Mouse (Mus musculus) neural tube, embryonic 15.5 days (tissue): Measurements from ENCODE around the gene Syap1. TPM values are rescaled to one million over a fixed set of nuclear protein-coding genes. Genes with fewer than 3 reads are reported as not detected.
"Not testable (repeated sequence)": the region's sequence is repeated elsewhere in the genome, so short reads cannot be mapped to it uniquely, and the experiment has no call there.

Source experiments
- ATAC-seq: fragments of 200-750 bp; cut with Nextera tagmentation; 2 replicates; pipeline ENCODE4 v1.8.0; 2017; ENCODE audit warnings: mild to moderate bottlenecking, moderate TSS enrichment, moderate library complexity; ENCODE audit not compliant: low FRiP score
- H3K27ac ChIP-seq: fragments of 300-500 bp; sonication (generic); replicated peaks from 2 replicates; pipeline ENCODE4 v1.5.1; 2015; ENCODE audit warnings: mild to moderate bottlenecking, inconsistent platforms
- H3K27me3 ChIP-seq: fragments of 300-500 bp; sonication (generic); replicated peaks from 2 replicates; pipeline ENCODE4 v1.6.1; 2015; ENCODE audit warnings: inconsistent platforms
- H3K36me3 ChIP-seq: fragments of 300-500 bp; sonication (generic); 2 replicates; pipeline ENCODE4 v1.6.1; 2015; ENCODE audit warnings: inconsistent platforms
- H3K4me1 ChIP-seq: fragments of 300-500 bp; sonication (generic); 2 replicates; pipeline ENCODE4 v1.6.1; 2015; ENCODE audit warnings: inconsistent platforms
- H3K4me2 ChIP-seq: fragments of 300-500 bp; sonication (generic); 2 replicates; pipeline ENCODE4 v1.6.1; 2015; ENCODE audit warnings: inconsistent platforms, mild to moderate bottlenecking, moderate library complexity
- H3K4me3 ChIP-seq: fragments of 300-500 bp; sonication (generic); replicated peaks from 2 replicates; pipeline ENCODE4 v1.5.1; 2015; ENCODE audit warnings: mild to moderate bottlenecking, inconsistent platforms
- H3K9ac ChIP-seq: fragments of 300-500 bp; sonication (generic); replicated peaks from 2 replicates; pipeline ENCODE4 v1.6.1; 2015; ENCODE audit warnings: mild to moderate bottlenecking, inconsistent platforms
- H3K9me3 ChIP-seq: fragments of 300-500 bp; sonication (generic); replicated peaks from 2 replicates; pipeline ENCODE4 v1.6.1; 2016; ENCODE audit warnings: inconsistent platforms
- WGBS: fragments of 180-500 bp; shearing (Covaris S2); methylation state at CpG from one replicate; pipeline ENCODE4 v1.1.7; 2015; ENCODE audit warnings: mixed read lengths; 5-methylcytosine and 5-hydroxymethylcytosine counted together
- polyA plus RNA-seq: library from polyadenylated mRNA; unstranded; fragments of >200 nt; fragmentation: Nextera tagmentation; extraction: Ambion mirVana; gene quantifications from 2 replicates; pipeline ENCODE4 v1.2.1, GENCODE M21; 2015

Syap1 gene
- 31.3 and 32.4 TPM in 2 replicates for polyA plus RNA-seq

DNA sequence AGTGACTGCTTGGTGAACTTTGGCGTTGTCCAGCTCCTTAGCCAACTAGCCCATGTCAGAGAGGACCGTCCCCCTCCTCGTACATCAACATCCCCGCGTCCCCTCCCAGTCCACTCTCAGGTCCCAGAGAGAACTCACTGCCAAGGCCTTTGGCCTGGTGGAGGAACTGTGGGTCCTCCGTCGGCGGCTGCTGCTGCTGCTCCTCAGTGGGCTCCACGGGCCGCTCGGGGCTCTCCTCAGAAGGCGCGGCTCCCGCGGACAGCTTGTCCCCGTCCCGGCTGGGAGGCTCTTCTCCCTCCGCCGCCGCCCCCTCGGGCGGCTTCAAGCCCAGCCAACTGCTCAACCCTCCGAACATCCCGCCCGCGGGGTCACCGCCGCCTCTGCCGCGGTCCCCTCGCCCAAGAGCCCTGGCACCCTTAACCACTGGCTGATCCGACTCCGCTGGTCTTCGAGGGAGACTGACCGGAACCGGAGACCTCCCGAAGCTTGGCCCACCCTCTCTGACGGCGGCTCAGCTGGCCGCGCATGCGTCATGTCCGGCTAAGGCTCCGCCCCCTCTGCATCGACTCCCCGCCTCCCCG lies at the start of gene Syap1:
Gene Syap1 (minus strand): TSS at position 517 of the 581 bp plus-strand sequence.
- peak within 1 kb of the TSS; percentile 67 for H3K9ac ChIP-seq
- H3K4me1 ChIP-seq = peaks cover 10% of the 10 kb centered on the region
- ATAC-seq = peak; percentile 96
- peak within 1 kb of the TSS; percentile 63 for H3K4me3 ChIP-seq
- WGBS = 26% methylated on average over 28 of the region's 47 CpGs
- peak within 1 kb of the TSS; percentile 74 for H3K27ac ChIP-seq
- H3K36me3 ChIP-seq = no peaks in the 10 kb centered on the region
- H3K9me3 ChIP-seq = no peaks in the 10 kb centered on the region
- H3K4me2 ChIP-seq = peak within 1 kb of the TSS; percentile 57
- H3K27me3 ChIP-seq = no peaks in the 10 kb centered on the region

DNA sequence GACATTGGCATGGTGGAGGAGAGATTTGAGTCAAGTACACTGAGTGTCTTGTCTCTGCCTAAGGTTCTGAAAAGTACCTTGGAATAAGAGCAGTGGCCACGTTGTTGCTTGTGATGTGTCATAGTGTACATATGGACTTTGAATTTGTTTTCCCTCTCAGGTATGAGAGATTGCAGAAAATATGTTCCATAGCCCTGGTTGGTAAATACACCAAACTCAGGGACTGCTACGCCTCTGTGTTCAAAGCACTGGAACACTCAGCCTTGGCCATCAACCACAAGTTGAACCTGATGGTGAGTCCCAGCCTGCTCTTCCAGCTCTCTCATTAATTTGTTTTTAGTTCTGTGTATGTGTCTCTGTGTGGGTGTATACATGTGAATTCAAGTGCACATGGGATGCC lies 43.2 kb upstream of the Syap1 start:
- Histone ChIP-seq H3K36me3 (peaks cover 15% of the 10 kb centered on the region), H3K27me3 (no peaks in the 10 kb centered on the region), H3K9me3 (no peaks in the 10 kb centered on the region), H3K9ac (no peak overlapping the region), H3K4me2 (no peak overlapping the region), H3K4me1 (no peaks in the 10 kb centered on the region), H3K4me3 (no peak overlapping the region), H3K27ac (no peak overlapping the region)
- ATAC-seq = no peak
- 96% methylated on average over 2 of the region's 2 CpGs for WGBS

DNA sequence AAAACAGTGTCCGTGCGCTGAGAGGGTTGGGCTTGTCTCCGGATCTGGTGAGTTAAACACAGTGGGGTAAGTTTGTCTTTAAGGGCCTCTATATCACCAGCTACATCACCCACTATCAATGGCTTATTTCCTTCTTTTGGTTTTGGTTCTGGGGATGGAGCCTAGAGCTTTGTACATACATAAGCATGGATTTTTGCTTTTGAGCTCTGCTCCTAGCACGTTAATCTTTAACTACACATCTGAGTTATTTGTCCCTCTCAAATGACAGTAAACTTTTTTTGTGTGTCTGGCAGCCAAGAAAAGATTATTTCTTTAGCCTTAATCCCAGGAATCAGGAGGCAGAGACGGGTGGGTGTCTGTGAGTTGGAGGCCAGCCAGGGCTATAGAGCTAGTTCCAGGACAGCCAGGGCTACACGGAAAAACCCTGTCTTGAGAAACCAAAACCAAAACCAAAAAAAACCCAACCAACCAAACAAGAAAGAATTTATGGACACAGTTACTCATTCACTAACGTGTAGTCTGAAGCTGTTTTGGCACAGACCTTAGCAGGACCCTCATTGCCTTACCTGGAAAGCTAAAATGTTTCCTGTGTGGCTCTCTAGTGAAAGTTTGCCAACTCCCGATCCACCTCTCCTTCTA lies 33.4 kb upstream of the Syap1 start:
- ATAC-seq = no peak
- Histone ChIP-seq H3K4me3 (no peak overlapping the region), H3K9ac (no peak overlapping the region), H3K36me3 (no peaks in the 10 kb centered on the region), H3K9me3 (no peaks in the 10 kb centered on the region), H3K4me1 (no peaks in the 10 kb centered on the region), H3K4me2 (no peak overlapping the region), H3K27me3 (no peaks in the 10 kb centered on the region), H3K27ac (no peak overlapping the region)
- WGBS = 89% methylated on average over 8 of the region's 8 CpGs

DNA sequence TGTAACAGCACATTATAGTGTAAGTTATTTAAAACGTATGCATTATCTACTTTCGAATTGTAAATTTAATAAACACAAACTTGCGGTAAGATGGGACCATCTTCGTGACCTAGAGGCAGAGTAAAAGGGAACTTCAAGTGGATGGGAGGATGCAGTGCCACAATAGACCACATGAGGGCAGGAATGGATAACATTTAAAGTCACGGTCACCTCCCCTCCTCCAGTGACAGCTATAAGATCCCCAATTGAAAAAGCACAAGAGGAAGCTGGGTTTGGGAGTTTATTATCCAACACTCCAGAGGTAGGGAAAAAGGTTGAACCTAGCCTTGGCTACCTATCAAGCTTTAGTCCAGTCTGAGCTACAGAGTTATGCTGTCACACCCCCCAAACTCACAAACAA lies 27.4 kb upstream of the Syap1 start:
- no peak overlapping the region for H3K9ac ChIP-seq
- ATAC-seq = no peak
- H3K4me1 ChIP-seq = no peaks in the 10 kb centered on the region
- H3K4me3 ChIP-seq = no peak overlapping the region
- H3K27me3 ChIP-seq = no peaks in the 10 kb centered on the region
- no peak overlapping the region for H3K27ac ChIP-seq
- no peak overlapping the region for H3K4me2 ChIP-seq
- 34% methylated on average over 5 of the region's 5 CpGs for WGBS
- H3K36me3 ChIP-seq = 0 out of 2 replicates have a peak, but pooled peaks cover 3% of the 10 kb centered on the region
- no peaks in the 10 kb centered on the region for H3K9me3 ChIP-seq

DNA sequence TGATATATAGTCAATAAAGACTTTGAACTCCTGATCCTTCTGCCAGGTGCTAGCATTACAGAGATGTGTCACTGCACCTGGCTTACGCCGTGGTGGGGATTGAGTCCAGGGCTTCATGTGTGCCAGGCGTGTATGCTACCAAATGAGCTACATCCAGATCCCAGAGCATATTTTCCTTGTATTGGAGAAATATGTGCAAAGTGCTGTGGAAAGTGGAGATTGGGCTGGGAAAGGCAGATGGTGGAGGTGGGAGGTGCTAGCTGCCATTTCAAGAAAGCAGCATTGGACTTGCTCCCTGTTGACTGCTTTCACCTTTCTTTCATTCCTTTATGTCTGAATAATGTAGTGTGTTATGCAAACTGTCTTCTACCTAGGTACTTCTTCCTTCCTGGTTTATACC lies 25.4 kb upstream of the Syap1 start:
- no peak overlapping the region for H3K4me3 ChIP-seq
- no peaks in the 10 kb centered on the region for H3K4me1 ChIP-seq
- ATAC-seq = no peak
- H3K27me3 ChIP-seq = no peaks in the 10 kb centered on the region
- H3K9ac ChIP-seq = no peak overlapping the region
- 0 out of 2 replicates have a peak, but pooled peaks cover 3% of the 10 kb centered on the region for H3K36me3 ChIP-seq
- no peak overlapping the region for H3K27ac ChIP-seq
- no peaks in the 10 kb centered on the region for H3K9me3 ChIP-seq
- no peak overlapping the region for H3K4me2 ChIP-seq
- WGBS = 100% methylated on average over 3 of the region's 3 CpGs

DNA sequence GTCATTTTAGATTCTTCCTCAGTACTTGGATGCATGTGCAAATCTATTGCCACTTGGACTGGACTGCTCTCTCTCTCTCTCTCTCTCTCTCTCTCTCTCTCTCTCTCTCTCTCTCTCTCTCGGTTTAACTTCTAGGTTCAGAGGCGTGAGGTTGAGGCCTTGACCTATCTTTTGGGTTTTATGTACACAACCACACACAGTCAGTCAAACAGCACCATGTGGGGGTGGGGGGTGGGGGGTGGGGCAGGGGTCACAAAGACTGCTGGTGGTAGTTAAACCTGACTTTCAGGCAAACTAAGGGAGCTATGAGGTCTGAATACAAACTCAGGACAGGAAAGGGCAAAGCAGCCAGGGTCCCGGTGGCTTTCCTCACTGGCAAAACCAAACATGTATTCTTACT lies 19.3 kb upstream of the Syap1 start:
- 0 out of 2 replicates have a peak, but pooled peaks cover 3% of the 10 kb centered on the region for H3K36me3 ChIP-seq
- ATAC-seq = no peak
- no peaks in the 10 kb centered on the region for H3K4me1 ChIP-seq
- H3K27ac ChIP-seq = no peak overlapping the region
- no peak overlapping the region for H3K4me3 ChIP-seq
- H3K9me3 ChIP-seq = no peaks in the 10 kb centered on the region
- H3K27me3 ChIP-seq = no peaks in the 10 kb centered on the region
- H3K9ac ChIP-seq = no peak overlapping the region
- 80% methylated on average over 3 of the region's 3 CpGs for WGBS
- no peak overlapping the region for H3K4me2 ChIP-seq

DNA sequence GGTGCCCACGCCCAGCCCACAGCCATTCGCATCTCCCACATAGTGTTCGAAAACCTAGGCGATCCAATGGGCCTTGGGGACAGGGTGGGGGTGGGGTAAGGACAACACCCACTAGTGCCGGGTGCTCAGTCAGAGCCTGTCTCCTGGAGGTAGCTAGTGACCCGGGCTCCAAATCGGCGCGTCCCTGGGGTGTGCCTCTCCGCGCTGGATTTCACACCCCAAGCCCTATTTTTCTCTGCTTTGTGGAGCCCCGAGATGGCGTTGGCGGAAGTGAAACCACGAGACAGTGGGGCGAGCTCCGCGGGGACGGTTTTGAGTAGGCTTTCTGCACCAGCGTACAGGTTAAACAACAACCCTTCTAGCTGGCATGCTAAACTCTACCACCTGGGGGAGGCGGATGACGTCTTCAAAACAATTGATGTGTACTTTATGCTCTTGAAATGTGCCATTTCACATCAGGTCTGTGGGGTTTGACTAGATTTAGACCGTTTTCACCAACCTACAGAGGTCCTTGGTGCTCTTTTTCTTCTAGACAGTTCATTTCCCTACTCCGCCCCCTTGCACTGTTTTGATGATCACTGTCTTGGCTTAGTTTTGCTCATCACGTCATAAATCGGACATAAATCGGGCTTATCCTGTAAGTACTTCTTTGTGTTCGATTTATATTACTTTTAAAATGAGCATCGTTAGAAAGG lies 13.9 kb upstream of the Syap1 start:
- peak; percentile 90 for ATAC-seq
- H3K36me3 ChIP-seq = no peaks in the 10 kb centered on the region
- peak overlapping the region; percentile 56 for H3K4me3 ChIP-seq
- H3K9ac ChIP-seq = peak overlapping the region; percentile 62
- no peaks in the 10 kb centered on the region for H3K4me1 ChIP-seq
- peak overlapping the region; percentile 78 for H3K27ac ChIP-seq
- 29% methylated on average over 29 of the region's 29 CpGs for WGBS
- H3K27me3 ChIP-seq = no peaks in the 10 kb centered on the region
- no peaks in the 10 kb centered on the region for H3K9me3 ChIP-seq
- peak overlapping the region; percentile 70 for H3K4me2 ChIP-seq

DNA sequence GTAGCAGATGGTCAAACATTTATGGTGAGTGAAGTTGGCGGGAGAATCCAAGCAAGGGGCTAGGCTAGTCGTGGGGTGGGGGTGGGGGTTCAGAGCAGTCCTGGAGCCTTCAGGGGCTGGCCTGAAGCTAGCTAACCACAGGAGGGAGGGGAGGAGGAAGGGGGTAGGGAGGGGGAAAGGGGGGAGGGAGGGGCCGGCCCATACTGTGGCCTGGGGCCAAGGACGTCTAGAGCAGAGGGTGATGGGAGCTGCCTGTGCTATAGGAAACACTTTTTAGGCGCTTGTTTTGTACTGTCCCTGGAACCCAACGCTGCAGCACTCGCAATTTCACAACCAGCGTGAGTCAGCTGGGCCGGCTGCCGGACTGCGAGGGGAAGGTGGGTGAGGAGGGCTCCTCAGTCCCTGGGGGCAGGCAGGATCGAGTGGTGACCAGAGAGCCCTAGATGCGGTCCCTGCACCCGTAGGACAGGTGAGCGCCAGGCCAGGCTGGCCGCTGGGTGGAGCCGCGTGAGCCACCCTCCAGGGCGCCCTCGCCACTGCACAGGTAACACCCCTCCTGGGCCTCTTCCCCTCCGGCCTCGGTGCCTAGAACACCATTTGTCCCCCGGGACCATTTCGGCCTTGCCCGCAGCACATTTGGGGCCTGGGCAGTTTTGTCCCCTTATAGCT lies 13.3 kb upstream of the Syap1 start:
- Histone ChIP-seq H3K27me3 (no peaks in the 10 kb centered on the region), H3K4me3 (peak overlapping the region; percentile 56), H3K4me1 (no peaks in the 10 kb centered on the region), H3K36me3 (no peaks in the 10 kb centered on the region), H3K4me2 (peak overlapping the region; percentile 70), H3K27ac (peak overlapping the region; percentile 78), H3K9me3 (no peaks in the 10 kb centered on the region), H3K9ac (peak overlapping the region; percentile 62)
- peak; percentile 79 for ATAC-seq
- 19% methylated on average over 25 of the region's 25 CpGs for WGBS

DNA sequence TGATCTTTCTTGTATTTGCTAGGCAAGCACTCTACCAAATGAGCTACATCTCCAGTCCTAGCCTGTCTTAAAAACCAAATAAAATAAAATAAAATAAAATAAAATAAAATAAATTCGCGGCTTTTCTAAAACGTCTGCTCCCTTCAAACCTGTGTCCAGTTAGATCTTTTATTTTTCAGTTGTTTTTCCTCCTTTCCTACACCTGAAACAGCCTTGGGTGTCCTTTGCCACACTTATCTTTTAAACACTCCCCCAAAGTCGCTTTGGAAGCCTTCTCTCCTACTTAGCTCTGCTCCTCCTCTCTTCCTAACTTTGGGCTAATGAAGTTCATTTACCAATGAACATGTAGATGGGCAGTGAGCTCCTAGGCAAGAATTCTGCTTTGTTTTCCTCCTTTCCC lies 12.7 kb upstream of the Syap1 start, which contains the start of gene Ctps2:
Gene Ctps2 (plus strand): TSS at position 301 of the 400 bp plus-strand sequence.
- 23% methylated on average over 4 of the region's 4 CpGs for WGBS
- no peak for ATAC-seq
- Histone ChIP-seq H3K4me3 (peak within 1 kb of the TSS; percentile 56), H3K27ac (peak within 1 kb of the TSS; percentile 78), H3K36me3 (no peaks in the 10 kb centered on the region), H3K9ac (peak within 1 kb of the TSS; percentile 62), H3K4me1 (no peaks in the 10 kb centered on the region), H3K27me3 (no peaks in the 10 kb centered on the region), H3K9me3 (no peaks in the 10 kb centered on the region), H3K4me2 (peak within 1 kb of the TSS; percentile 70)

DNA sequence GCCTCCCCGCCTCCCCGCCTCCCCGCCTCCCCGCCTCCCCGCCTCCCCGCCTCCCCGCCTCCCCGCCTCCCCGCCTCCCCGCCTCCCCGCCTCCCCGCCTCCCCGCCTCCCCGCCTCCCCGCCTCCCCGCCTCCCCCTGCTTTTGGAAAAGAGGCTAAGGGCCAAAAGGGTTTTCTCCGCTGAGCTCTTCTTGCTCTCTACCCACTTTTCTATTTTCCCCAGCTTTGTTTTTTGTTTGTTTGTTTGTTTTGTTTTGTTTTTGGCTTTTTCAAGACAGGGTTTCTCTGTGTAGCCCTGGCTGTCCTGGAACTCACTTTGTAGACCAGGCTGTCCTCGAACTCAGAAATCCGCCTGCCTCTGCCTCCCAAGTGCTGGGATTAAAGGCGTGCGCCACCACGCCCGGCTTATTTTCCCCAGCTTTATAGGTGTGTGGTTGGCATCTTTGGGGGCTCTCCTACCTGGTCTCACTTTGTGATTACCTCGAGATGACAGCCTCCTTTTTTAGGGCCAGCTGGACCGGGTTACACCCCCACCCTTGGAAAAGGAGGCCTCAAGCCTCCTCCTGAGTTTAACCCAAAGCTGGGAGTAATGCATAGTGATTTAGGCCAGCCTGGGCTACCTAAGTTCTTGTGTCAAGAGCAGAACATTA lies 452 bp upstream of the Syap1 start:
- peak; percentile 73 for ATAC-seq

DNA sequence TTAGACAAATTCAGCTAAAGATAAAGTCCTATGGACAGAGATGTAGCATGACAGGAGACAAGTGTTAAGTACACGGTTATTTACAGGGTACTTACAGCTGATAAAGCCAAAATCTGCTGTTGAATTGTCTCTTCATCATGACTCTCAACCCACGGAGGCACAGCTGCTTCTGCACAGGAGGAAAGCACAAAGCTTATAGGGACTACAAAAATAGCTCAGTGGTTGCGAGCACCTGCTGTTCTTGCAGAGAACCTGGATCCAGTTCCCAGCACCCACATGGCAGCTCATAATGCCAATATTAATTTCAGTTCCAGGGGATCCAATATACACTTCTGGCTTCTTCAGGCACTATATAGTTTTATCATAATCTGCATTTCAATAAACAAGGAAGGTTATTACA lies 10.0 kb downstream of the Syap1 start:
- peaks cover 11% of the 10 kb centered on the region; the same call in 1 of the 2 replicates for H3K36me3 ChIP-seq
- H3K9ac ChIP-seq = no peak overlapping the region
- ATAC-seq = no peak
- H3K27ac ChIP-seq = no peak overlapping the region
- no peaks in the 10 kb centered on the region for H3K4me1 ChIP-seq
- 91% methylated on average over 3 of the region's 3 CpGs for WGBS
- no peak overlapping the region for H3K4me3 ChIP-seq
- no peaks in the 10 kb centered on the region for H3K9me3 ChIP-seq
- no peaks in the 10 kb centered on the region for H3K27me3 ChIP-seq
- no peak overlapping the region for H3K4me2 ChIP-seq

More for the DNA sequence above, 452 bp upstream of the Syap1 start:
- 0 out of 2 replicates have a peak overlapping the region, but pooled peaks have one; percentile 9 for H3K4me3 ChIP-seq
- not testable (repeated sequence) for H3K27me3 ChIP-seq, H3K27ac ChIP-seq, H3K4me2 ChIP-seq, H3K36me3 ChIP-seq, H3K9ac ChIP-seq, H3K9me3 ChIP-seq, H3K4me1 ChIP-seq
- 71% methylated on average over 10 of the region's 25 CpGs for WGBS
